Mouse (Mus musculus) kidney, postnatal 0 days (tissue): Measurements from ENCODE around the gene Exoc6. TPM values are rescaled to one million over a fixed set of nuclear protein-coding genes. Genes with fewer than 3 reads are reported as not detected.

Experiments used
- ATAC-seq: fragments of 200-750 bp; cut with Nextera tagmentation; replicated peaks from 2 replicates; pipeline ENCODE4 v1.8.0; 2017; ENCODE audit warnings: low read depth, moderate number of reproducible peaks, moderate TSS enrichment, moderate library complexity; ENCODE audit not compliant: low FRiP score
- DNase-seq: peaks from one replicate; pipeline ENCODE4 v3.0.0-alpha.2; 2016; ENCODE audit warnings: low spot score
- H3K27ac ChIP-seq: fragments of 300-500 bp; sonication (generic); 2 replicates; pipeline ENCODE4 v1.5.1; 2014; ENCODE audit warnings: mild to moderate bottlenecking
- H3K27me3 ChIP-seq: fragments of 300-500 bp; sonication (generic); 2 replicates; pipeline ENCODE4 v1.6.1; 2014; ENCODE audit warnings: low read length, mixed read lengths; ENCODE audit not compliant: insufficient read depth
- H3K36me3 ChIP-seq: fragments of 300-500 bp; sonication (generic); 2 replicates; pipeline ENCODE4 v1.6.1; 2014; ENCODE audit warnings: low read length, mixed read lengths; ENCODE audit not compliant: insufficient read depth
- H3K4me1 ChIP-seq: fragments of 300-500 bp; sonication (generic); replicated peaks from 2 replicates; pipeline ENCODE4 v1.6.1; 2014; ENCODE audit warnings: antibody characterized with exemption, low read length, mixed read lengths; ENCODE audit not compliant: insufficient read depth
- H3K4me2 ChIP-seq: fragments of 300-500 bp; sonication (generic); 2 replicates; pipeline ENCODE4 v1.6.1; 2014; ENCODE audit warnings: mild to moderate bottlenecking, low read length, moderate library complexity, mixed read lengths
- H3K4me3 ChIP-seq: fragments of 300-500 bp; sonication (generic); replicated peaks from 2 replicates; pipeline ENCODE4 v1.5.1; 2014; ENCODE audit warnings: low read depth, low read length
- H3K9ac ChIP-seq: fragments of 300-500 bp; sonication (generic); 2 replicates; pipeline ENCODE4 v1.6.1; 2014; ENCODE audit warnings: low read depth, low read length
- H3K9me3 ChIP-seq: fragments of 300-500 bp; sonication (generic); replicated peaks from 2 replicates; pipeline ENCODE4 v1.6.1; 2016; ENCODE audit warnings: low read length, inconsistent platforms, mixed read lengths
- CTCF ChIP-seq: IDR thresholded peaks from 2 replicates; pipeline ENCODE4 v1.5.1; 2016; ENCODE audit warnings: antibody characterized with exemption, low read depth, mild to moderate bottlenecking, moderate library complexity
- WGBS: fragments of 180-500 bp; shearing (Covaris S2); extraction: QIAGEN DNeasy Blood & Tissue Kit; methylation state at CpG from one replicate; pipeline ENCODE4 v1.1.7; 2014; 5-methylcytosine and 5-hydroxymethylcytosine counted together
- polyA plus RNA-seq: library from polyadenylated mRNA; unstranded; fragments of >200 nt; fragmentation: Nextera tagmentation; extraction: Ambion mirVana; gene quantifications from 2 replicates; pipeline ENCODE4 v1.2.1, GENCODE M21; 2015

Gene Exoc6
- polyA plus RNA-seq, 1 experiment from 2014 or later: 28.1 TPM

- no peak overlapping the region for H3K4me3 ChIP-seq
- H3K4me2 ChIP-seq: no peak overlapping the region
- no peak for TF ChIP-seq CTCF
- ATAC-seq: no peak
- no peaks in the 10 kb centered on the region for H3K9me3 ChIP-seq
- no peaks in the 10 kb centered on the region for H3K27me3 ChIP-seq
- no peak for DNase-seq
- no peak overlapping the region for H3K27ac ChIP-seq
- H3K4me1 ChIP-seq: no peaks in the 10 kb centered on the region
- H3K36me3 ChIP-seq: no peaks in the 10 kb centered on the region
- 32% methylated on average over 3 of the region's 3 CpGs for WGBS
- no peak overlapping the region for H3K9ac ChIP-seq
Observed at GRCm38 (mm10) chr19:37534737-37535365, 15.4 kb upstream of the Exoc6 start.

GRCm38 (mm10) chr19:37536426-37536825, 13.8 kb upstream of the Exoc6 start:
- Histone ChIP-seq H3K4me3 (no peak overlapping the region), H3K27me3 (no peaks in the 10 kb centered on the region), H3K4me1 (no peaks in the 10 kb centered on the region), H3K4me2 (no peak overlapping the region), H3K27ac (no peak overlapping the region), H3K9me3 (no peaks in the 10 kb centered on the region), H3K36me3 (no peaks in the 10 kb centered on the region), H3K9ac (no peak overlapping the region)
- DNase-seq (no peak), ATAC-seq (no peak)
- no peak for TF ChIP-seq CTCF
- 66% methylated on average over 7 of the region's 7 CpGs for WGBS

- DNase-seq (no peak), ATAC-seq (no peak)
- WGBS: 72% methylated on average over 1 of the region's 1 CpGs
- Histone ChIP-seq H3K9me3 (no peaks in the 10 kb centered on the region), H3K27ac (no peak overlapping the region), H3K36me3 (no peaks in the 10 kb centered on the region), H3K4me1 (no peaks in the 10 kb centered on the region), H3K4me2 (no peak overlapping the region), H3K4me3 (no peak overlapping the region), H3K9ac (no peak overlapping the region), H3K27me3 (no peaks in the 10 kb centered on the region)
- TF ChIP-seq CTCF: no peak
Observed at GRCm38 (mm10) chr19:37537717-37538116, 12.5 kb upstream of the Exoc6 start.

DNA sequence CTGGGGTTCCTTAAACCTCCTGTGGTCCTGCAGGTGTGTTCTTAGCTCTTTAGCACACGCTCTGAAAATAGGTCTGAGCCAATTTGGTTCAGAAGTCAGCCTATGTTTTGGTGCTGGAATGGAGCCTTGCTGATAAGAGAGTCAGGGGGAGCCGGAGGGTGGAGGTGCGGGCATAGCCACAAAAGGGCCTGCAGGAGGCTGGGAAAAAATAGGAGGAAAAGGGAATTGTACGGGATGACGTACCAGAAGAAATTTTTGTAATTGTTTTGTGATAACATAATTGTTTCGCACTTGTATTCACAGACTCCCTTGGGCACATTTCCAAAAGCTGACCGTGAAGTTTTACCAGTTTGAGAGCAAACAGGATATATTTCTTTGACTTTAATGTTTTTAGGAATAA, 10.0 kb upstream of the Exoc6 start:
- Histone ChIP-seq H3K27ac (no peak overlapping the region), H3K9me3 (no peaks in the 10 kb centered on the region)
- no peak for DNase-seq

DNA sequence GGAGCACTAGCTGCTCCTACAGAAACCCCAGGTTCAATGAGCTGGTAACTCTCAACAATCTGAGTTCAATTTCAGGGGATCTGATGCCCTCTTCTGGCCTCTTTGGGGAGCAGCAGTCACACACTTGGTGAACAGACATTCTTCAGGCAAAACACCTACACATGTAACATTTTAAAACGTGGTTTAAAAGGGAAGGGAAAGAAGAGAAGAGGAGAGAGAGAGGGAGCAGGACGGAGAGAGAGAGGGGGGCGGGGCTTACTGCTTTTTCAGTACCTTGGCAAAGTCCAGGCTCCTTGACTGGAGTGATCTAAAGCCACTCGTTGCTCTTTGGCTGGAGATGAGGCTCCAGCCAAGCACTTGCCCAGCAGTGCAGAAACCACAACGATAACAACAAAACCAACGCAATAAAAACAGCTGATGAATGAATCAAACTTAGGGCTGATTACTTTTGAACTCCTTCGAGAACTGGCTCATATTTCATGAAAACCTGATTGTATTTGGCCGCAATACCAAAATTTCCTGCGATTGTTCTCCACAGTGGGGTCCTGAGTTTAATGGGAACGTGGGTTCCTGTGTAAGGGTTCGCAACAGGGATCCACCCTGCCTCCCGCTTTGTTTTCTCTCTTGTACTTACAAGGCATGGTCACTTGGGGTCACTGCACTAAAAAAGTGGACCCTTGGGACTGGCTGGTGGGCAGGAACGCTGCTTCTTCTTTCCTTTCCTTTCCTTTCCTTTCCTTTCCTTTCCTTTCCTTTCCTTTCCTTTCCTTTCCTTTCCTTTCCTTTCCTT, 6.5 kb upstream of the Exoc6 start:
- ATAC-seq: no peak

More for the DNA sequence above, 10.0 kb upstream of the Exoc6 start:
- 43% methylated on average over 7 of the region's 7 CpGs for WGBS
- no peak for ATAC-seq
- Histone ChIP-seq H3K4me3 (no peak overlapping the region), H3K36me3 (no peaks in the 10 kb centered on the region), H3K4me1 (no peaks in the 10 kb centered on the region), H3K9ac (no peak overlapping the region), H3K4me2 (no peak overlapping the region), H3K27me3 (no peaks in the 10 kb centered on the region)
- TF ChIP-seq CTCF: no peak

GRCm38 (mm10) chr19:37544476-37544875, 5.7 kb upstream of the Exoc6 start:
- no peaks in the 10 kb centered on the region for H3K9me3 ChIP-seq
- H3K4me1 ChIP-seq: no peaks in the 10 kb centered on the region
- no peak for TF ChIP-seq CTCF
- ATAC-seq (no peak), DNase-seq (no peak)
- no peaks in the 10 kb centered on the region for H3K27me3 ChIP-seq
- H3K4me2 ChIP-seq: no peak overlapping the region
- no peak overlapping the region for H3K9ac ChIP-seq
- H3K27ac ChIP-seq: no peak overlapping the region
- 93% methylated on average over 9 of the region's 9 CpGs for WGBS
- no peak overlapping the region for H3K4me3 ChIP-seq
- H3K36me3 ChIP-seq: no peaks in the 10 kb centered on the region

More for the DNA sequence above, 6.5 kb upstream of the Exoc6 start:
- Histone ChIP-seq H3K36me3 (no peaks in the 10 kb centered on the region), H3K9me3 (no peaks in the 10 kb centered on the region), H3K9ac (no peak overlapping the region), H3K4me1 (no peaks in the 10 kb centered on the region), H3K4me2 (no peak overlapping the region), H3K27me3 (no peaks in the 10 kb centered on the region), H3K27ac (no peak overlapping the region), H3K4me3 (no peak overlapping the region)
- peak; percentile 69 for TF ChIP-seq CTCF
- DNase-seq: peak; percentile 49
- WGBS: 43% methylated on average over 13 of the region's 13 CpGs
